Mouse (Mus musculus): ENCODE results near the gene Nosip. TPM values are rescaled to one million over a fixed set of nuclear protein-coding genes. Genes with fewer than 3 reads are reported as not detected.

Nosip gene
- polyA plus RNA-seq (2014; fragmentation: Nextera tagmentation; extraction: Ambion mirVana) = 52.6 and 64.0 TPM in 2 replicates

GRCm38 (mm10) chr7:45062239-45062835 lies at the start of gene Nosip, which contains the start of gene Prrg2:
Nosip (plus strand) TSS chr7:45062429.
Prrg2 (minus strand) TSS chr7:45062677.
- DNase-seq (ENCODE audit: low spot score) = peak; percentile 95
- peak within 1 kb of the TSS; percentile 66 for H3K27ac ChIP-seq (ENCODE audit: low read depth, low read length)
- H3K36me3 ChIP-seq (ENCODE audit: control insufficient read depth, insufficient read depth, low read length) = no peaks in the 10 kb centered on the region
- peak within 1 kb of the TSS; percentile 69 for H3K4me3 ChIP-seq (ENCODE audit: low read depth, low read length)
- ATAC-seq (replicated peaks; ENCODE audit: low FRiP score) = peak; percentile 87
- H3K4me1 ChIP-seq (replicated peaks; ENCODE audit: control insufficient read depth, insufficient read depth, low read length) = peaks cover 15% of the 10 kb centered on the region
- H3K4me2 ChIP-seq (ENCODE audit: low read depth, low read length, severe bottlenecking) = peak within 1 kb of the TSS; percentile 51
- H3K9ac ChIP-seq (ENCODE audit: low read length) = peak within 1 kb of the TSS; percentile 71
- H3K9me3 ChIP-seq (ENCODE audit: control insufficient read depth, low read length) = no peaks in the 10 kb centered on the region
- WGBS = under 1% methylated on average over 31 of the region's 31 CpGs
- no peaks in the 10 kb centered on the region for H3K27me3 ChIP-seq (ENCODE audit: control insufficient read depth, insufficient read depth, low read length)

- H3K36me3 ChIP-seq (ENCODE audit: control insufficient read depth, insufficient read depth, low read length) = peaks cover 20% of the 10 kb centered on the region
- ATAC-seq (replicated peaks; ENCODE audit: low FRiP score) = no peak
- H3K4me3 ChIP-seq (ENCODE audit: low read depth, low read length) = no peak overlapping the region
- H3K27ac ChIP-seq (ENCODE audit: low read depth, low read length) = no peak overlapping the region
- H3K4me1 ChIP-seq (replicated peaks; ENCODE audit: control insufficient read depth, insufficient read depth, low read length) = peaks cover 7% of the 10 kb centered on the region; the same call in 1 of the 2 replicates
- H3K9me3 ChIP-seq (ENCODE audit: control insufficient read depth, low read length) = no peaks in the 10 kb centered on the region
- WGBS = 85% methylated on average over 4 of the region's 4 CpGs
- no peak overlapping the region for H3K4me2 ChIP-seq (ENCODE audit: low read depth, low read length, severe bottlenecking)
- H3K9ac ChIP-seq (ENCODE audit: low read length) = no peak overlapping the region
- DNase-seq (ENCODE audit: low spot score) = no peak
- H3K27me3 ChIP-seq (ENCODE audit: control insufficient read depth, insufficient read depth, low read length) = no peaks in the 10 kb centered on the region
These were observed 49.4 kb upstream of the Nosip start for GRCm38 (mm10) chr7:45012824-45013223.

- 97% methylated on average over 16 of the region's 16 CpGs for WGBS
- DNase-seq (ENCODE audit: low spot score) = no peak
- Histone ChIP-seq H3K27me3 (ENCODE audit: control insufficient read depth, insufficient read depth, low read length) (no peaks in the 10 kb centered on the region), H3K36me3 (ENCODE audit: control insufficient read depth, insufficient read depth, low read length) (peaks cover 15% of the 10 kb centered on the region), H3K9me3 (ENCODE audit: control insufficient read depth, low read length) (no peaks in the 10 kb centered on the region), H3K4me3 (ENCODE audit: low read depth, low read length) (no peak overlapping the region), H3K27ac (ENCODE audit: low read depth, low read length) (no peak overlapping the region), H3K9ac (ENCODE audit: low read length) (no peak overlapping the region), H3K4me1 (replicated peaks; ENCODE audit: control insufficient read depth, insufficient read depth, low read length) (peaks cover 12% of the 10 kb centered on the region; the same call in 1 of the 2 replicates), H3K4me2 (ENCODE audit: low read depth, low read length, severe bottlenecking) (no peak overlapping the region)
- ATAC-seq (replicated peaks; ENCODE audit: low FRiP score) = no peak
These were observed 48.7 kb upstream of the Nosip start for GRCm38 (mm10) chr7:45013366-45014095.

- no peaks in the 10 kb centered on the region for H3K27me3 ChIP-seq (ENCODE audit: control insufficient read depth, insufficient read depth, low read length)
- DNase-seq (ENCODE audit: low spot score) = no peak
- peaks cover 12% of the 10 kb centered on the region; the same call in 1 of the 2 replicates for H3K4me1 ChIP-seq (replicated peaks; ENCODE audit: control insufficient read depth, insufficient read depth, low read length)
- H3K9me3 ChIP-seq (ENCODE audit: control insufficient read depth, low read length) = no peaks in the 10 kb centered on the region
- H3K4me2 ChIP-seq (ENCODE audit: low read depth, low read length, severe bottlenecking) = no peak overlapping the region
- WGBS = 90% methylated on average over 3 of the region's 3 CpGs
- H3K27ac ChIP-seq (ENCODE audit: low read depth, low read length) = no peak overlapping the region
- H3K4me3 ChIP-seq (ENCODE audit: low read depth, low read length) = no peak overlapping the region
- ATAC-seq (replicated peaks; ENCODE audit: low FRiP score) = no peak
- no peak overlapping the region for H3K9ac ChIP-seq (ENCODE audit: low read length)
- peaks cover 15% of the 10 kb centered on the region for H3K36me3 ChIP-seq (ENCODE audit: control insufficient read depth, insufficient read depth, low read length)
These were observed 48.2 kb upstream of the Nosip start for GRCm38 (mm10) chr7:45014096-45014451.

- Histone ChIP-seq H3K4me3 (ENCODE audit: low read depth, low read length) (peak overlapping the region; percentile 96), H3K4me1 (replicated peaks; ENCODE audit: control insufficient read depth, insufficient read depth, low read length) (peaks cover 12% of the 10 kb centered on the region; the same call in 1 of the 2 replicates), H3K9ac (ENCODE audit: low read length) (peak overlapping the region; percentile 93), H3K27me3 (ENCODE audit: control insufficient read depth, insufficient read depth, low read length) (no peaks in the 10 kb centered on the region), H3K27ac (ENCODE audit: low read depth, low read length) (peak overlapping the region; percentile 19; the same call in 1 of the 2 replicates), H3K9me3 (ENCODE audit: control insufficient read depth, low read length) (no peaks in the 10 kb centered on the region), H3K4me2 (ENCODE audit: low read depth, low read length, severe bottlenecking) (peak overlapping the region; percentile 79), H3K36me3 (ENCODE audit: control insufficient read depth, insufficient read depth, low read length) (peaks cover 15% of the 10 kb centered on the region)
- DNase-seq (ENCODE audit: low spot score) (no peak), ATAC-seq (replicated peaks; ENCODE audit: low FRiP score) (no peak)
- 1% methylated on average over 20 of the region's 20 CpGs for WGBS
These were observed 46.8 kb upstream of the Nosip start for GRCm38 (mm10) chr7:45015344-45015956.

- H3K4me3 ChIP-seq (ENCODE audit: low read depth, low read length) = peak within 1 kb of the TSS; percentile 96
- H3K9me3 ChIP-seq (ENCODE audit: control insufficient read depth, low read length) = no peaks in the 10 kb centered on the region
- H3K9ac ChIP-seq (ENCODE audit: low read length) = peak within 1 kb of the TSS; percentile 93
- peaks cover 12% of the 10 kb centered on the region; the same call in 1 of the 2 replicates for H3K4me1 ChIP-seq (replicated peaks; ENCODE audit: control insufficient read depth, insufficient read depth, low read length)
- under 1% methylated on average over 67 of the region's 69 CpGs for WGBS
- H3K27ac ChIP-seq (ENCODE audit: low read depth, low read length) = peak within 1 kb of the TSS; percentile 85
- peak; percentile 89 for ATAC-seq (replicated peaks; ENCODE audit: low FRiP score)
- H3K4me2 ChIP-seq (ENCODE audit: low read depth, low read length, severe bottlenecking) = peak within 1 kb of the TSS; percentile 99
- DNase-seq (ENCODE audit: low spot score) = peak; percentile 100
- peaks cover 15% of the 10 kb centered on the region for H3K36me3 ChIP-seq (ENCODE audit: control insufficient read depth, insufficient read depth, low read length)
- H3K27me3 ChIP-seq (ENCODE audit: control insufficient read depth, insufficient read depth, low read length) = no peaks in the 10 kb centered on the region
These were observed 46.1 kb upstream of the Nosip start, which contains the start of gene Scaf1 for GRCm38 (mm10) chr7:45015957-45016612. Scaf1 (minus strand) TSS chr7:45016363.

- peak overlapping the region; percentile 99 for H3K4me2 ChIP-seq (ENCODE audit: low read depth, low read length, severe bottlenecking)
- no peaks in the 10 kb centered on the region for H3K9me3 ChIP-seq (ENCODE audit: control insufficient read depth, low read length)
- ATAC-seq (replicated peaks; ENCODE audit: low FRiP score) = no peak; the same call in 1 of the 2 replicates
- no peaks in the 10 kb centered on the region for H3K27me3 ChIP-seq (ENCODE audit: control insufficient read depth, insufficient read depth, low read length)
- peak overlapping the region; percentile 85 for H3K27ac ChIP-seq (ENCODE audit: low read depth, low read length)
- no peak for DNase-seq (ENCODE audit: low spot score)
- H3K4me1 ChIP-seq (replicated peaks; ENCODE audit: control insufficient read depth, insufficient read depth, low read length) = peaks cover 12% of the 10 kb centered on the region; the same call in 1 of the 2 replicates
- H3K4me3 ChIP-seq (ENCODE audit: low read depth, low read length) = peak overlapping the region; percentile 96
- H3K9ac ChIP-seq (ENCODE audit: low read length) = peak overlapping the region; percentile 53
- peaks cover 12% of the 10 kb centered on the region for H3K36me3 ChIP-seq (ENCODE audit: control insufficient read depth, insufficient read depth, low read length)
- WGBS = 1% methylated on average over 4 of the region's 4 CpGs
These were observed 45.5 kb upstream of the Nosip start for GRCm38 (mm10) chr7:45016761-45017160.

Data from forebrain, embryonic 11.5 days (tissue).